Mouse (Mus musculus): ENCODE results near the gene Ccdc187. TPM values are rescaled to one million over a fixed set of nuclear protein-coding genes. Genes with fewer than 3 reads are reported as not detected.

The Ccdc187 gene
- 0.28 and 0.36 TPM in 2 replicates for polyA plus RNA-seq (2014; fragmentation: Nextera tagmentation; extraction: Ambion mirVana)

GRCm38 (mm10) chr2:26294457-26294856 is at the start of gene Ccdc187:
Gene Ccdc187 (minus strand): TSS chr2:26294557.
- no peak for ATAC-seq (ENCODE audit: insufficient read depth)
- no peak within 1 kb of the TSS for H3K9ac ChIP-seq
- H3K4me3 ChIP-seq (ENCODE audit: low read depth, low read length) = no peak within 1 kb of the TSS
- no peaks in the 10 kb centered on the region for H3K36me3 ChIP-seq (ENCODE audit: insufficient read depth)
- TF ChIP-seq CTCF (IDR thresholded peaks at IDR 0.05; ENCODE audit: low read depth) = no peak
- no peaks in the 10 kb centered on the region for H3K27me3 ChIP-seq (ENCODE audit: insufficient read depth, low read length)
- DNase-seq = no peak
- 67% methylated on average over 2 of the region's 2 CpGs for WGBS
- no peak within 1 kb of the TSS for H3K4me2 ChIP-seq
- peaks cover 11% of the 10 kb centered on the region for H3K4me1 ChIP-seq (ENCODE audit: insufficient read depth)
- no peaks in the 10 kb centered on the region for H3K9me3 ChIP-seq (ENCODE audit: low read depth, low read length)
- H3K27ac ChIP-seq (ENCODE audit: low read depth) = no peak within 1 kb of the TSS

DNA sequence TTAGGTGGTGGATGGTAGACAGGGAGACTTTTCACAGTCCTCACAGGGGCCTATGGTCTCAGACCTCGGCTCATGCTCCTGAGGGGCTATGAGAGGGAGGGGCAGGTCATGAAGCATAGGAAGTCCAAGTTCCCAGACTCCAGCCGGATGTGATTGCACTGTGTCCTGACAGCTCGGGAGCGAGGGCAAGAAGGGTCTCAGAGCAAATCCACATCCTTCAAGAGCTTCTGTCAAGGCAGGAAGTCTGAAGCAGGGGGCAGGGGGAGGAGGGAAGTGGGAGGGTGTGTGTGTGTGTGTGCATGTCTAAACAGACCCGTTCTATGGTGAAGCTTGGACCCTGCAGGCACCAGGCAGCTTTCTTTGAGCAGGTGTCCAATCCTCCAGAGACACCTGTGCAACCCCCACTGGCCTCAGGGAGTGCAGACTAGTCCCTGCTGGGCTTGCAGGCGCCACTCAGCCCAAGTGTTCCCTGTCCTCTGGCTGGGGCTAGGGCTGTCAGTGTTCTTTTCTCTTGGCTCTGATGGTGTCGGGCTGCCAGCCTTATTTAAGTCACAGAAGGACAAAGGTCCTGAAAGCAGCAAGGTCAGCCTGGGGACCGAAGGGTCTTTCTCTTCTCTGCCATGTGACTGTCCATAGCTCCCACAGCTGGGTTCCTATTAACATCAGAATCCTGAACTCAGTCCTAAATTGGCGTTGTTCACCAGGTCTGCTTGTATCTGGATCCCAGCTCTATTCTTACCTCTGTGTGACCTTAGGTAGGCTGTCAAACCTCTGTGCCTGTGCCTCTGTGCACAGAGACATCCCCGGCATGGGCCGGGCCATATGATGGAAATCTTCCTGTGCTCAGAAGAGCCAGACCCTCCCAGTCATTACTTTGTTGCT is 48.5 kb upstream of the Ccdc187 start:
- TF ChIP-seq CTCF (IDR thresholded peaks at IDR 0.05; ENCODE audit: low read depth) = no peak
- ATAC-seq (ENCODE audit: insufficient read depth) (peak; percentile 16; the same call in 1 of the 2 replicates), DNase-seq (peak; percentile 64)
- Histone ChIP-seq H3K4me2 (peak overlapping the region; percentile 12; the same call in 1 of the 2 replicates), H3K9me3 (ENCODE audit: low read depth, low read length) (no peaks in the 10 kb centered on the region), H3K27me3 (ENCODE audit: insufficient read depth, low read length) (no peaks in the 10 kb centered on the region), H3K27ac (ENCODE audit: low read depth) (peak overlapping the region; percentile 85), H3K9ac (no peak overlapping the region), H3K36me3 (ENCODE audit: insufficient read depth) (peaks cover 93% of the 10 kb centered on the region), H3K4me3 (ENCODE audit: low read depth, low read length) (no peak overlapping the region), H3K4me1 (ENCODE audit: insufficient read depth) (peaks cover 6% of the 10 kb centered on the region)
- 46% methylated on average over 11 of the region's 11 CpGs for WGBS

DNA sequence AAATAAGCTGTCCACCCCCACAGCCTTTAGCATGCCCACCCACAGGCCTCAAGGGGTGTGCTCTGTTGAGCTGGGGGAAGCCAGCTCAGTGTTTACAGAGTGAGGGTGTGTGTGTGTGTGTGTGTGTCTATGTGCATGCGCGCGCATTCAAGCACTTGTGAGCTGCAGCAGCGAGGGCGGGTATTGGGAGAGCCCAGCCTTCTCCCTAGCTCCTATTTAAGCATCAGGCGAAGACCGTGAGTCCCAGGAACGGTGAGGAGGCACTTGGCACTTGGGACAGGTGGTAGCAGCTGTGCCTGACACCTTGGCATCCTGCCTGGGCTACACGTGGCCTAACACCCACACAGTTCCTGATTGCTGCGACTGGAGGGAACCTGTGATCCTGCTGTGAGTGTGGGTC is 47.7 kb upstream of the Ccdc187 start:
- DNase-seq = peak; percentile 80
- peak; percentile 68 for ATAC-seq (ENCODE audit: insufficient read depth)
- peaks cover 85% of the 10 kb centered on the region for H3K36me3 ChIP-seq (ENCODE audit: insufficient read depth)

DNA sequence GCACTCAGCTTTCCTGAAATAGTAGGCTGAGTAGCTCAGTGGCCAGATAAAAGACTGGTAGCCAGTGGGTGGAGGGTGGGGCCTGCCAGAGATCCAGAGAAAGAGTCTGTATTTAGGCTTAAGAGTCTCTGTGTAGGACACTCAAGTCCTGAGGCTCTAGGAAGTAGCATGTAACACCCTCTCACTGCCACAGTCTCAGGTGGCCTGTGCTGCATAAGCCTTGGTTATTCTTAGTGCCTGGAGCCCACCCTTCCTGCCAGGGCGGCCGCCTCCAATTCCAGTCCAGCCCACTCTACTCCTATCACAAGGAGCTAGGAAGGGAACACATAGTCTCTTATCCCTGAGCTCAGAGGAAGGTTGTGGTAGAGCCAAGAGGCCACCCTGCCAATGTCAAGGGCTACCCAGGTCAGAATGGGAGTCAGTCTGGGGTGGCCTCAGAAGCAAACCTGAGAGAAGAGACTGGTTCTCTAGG is 47.2 kb upstream of the Ccdc187 start:
- Histone ChIP-seq H3K27ac (ENCODE audit: low read depth) (peak overlapping the region; percentile 85), H3K36me3 (ENCODE audit: insufficient read depth) (peaks cover 80% of the 10 kb centered on the region), H3K27me3 (ENCODE audit: insufficient read depth, low read length) (no peaks in the 10 kb centered on the region), H3K4me3 (ENCODE audit: low read depth, low read length) (no peak overlapping the region), H3K4me2 (no peak overlapping the region), H3K9ac (peak overlapping the region; percentile 20), H3K9me3 (ENCODE audit: low read depth, low read length) (no peaks in the 10 kb centered on the region), H3K4me1 (ENCODE audit: insufficient read depth) (peaks cover 6% of the 10 kb centered on the region)
- WGBS = 61% methylated on average over 2 of the region's 2 CpGs
- ATAC-seq (ENCODE audit: insufficient read depth) (peak; percentile 28; the same call in 1 of the 2 replicates), DNase-seq (no peak)
- no peak for TF ChIP-seq CTCF (IDR thresholded peaks at IDR 0.05; ENCODE audit: low read depth)

More for the DNA sequence above, 47.7 kb upstream of the Ccdc187 start:
- Histone ChIP-seq H3K4me2 (peak overlapping the region; percentile 12; the same call in 1 of the 2 replicates), H3K27me3 (ENCODE audit: insufficient read depth, low read length) (no peaks in the 10 kb centered on the region), H3K9ac (no peak overlapping the region; the same call in 1 of the 2 replicates), H3K4me3 (ENCODE audit: low read depth, low read length) (no peak overlapping the region), H3K27ac (ENCODE audit: low read depth) (peak overlapping the region; percentile 85), H3K9me3 (ENCODE audit: low read depth, low read length) (no peaks in the 10 kb centered on the region), H3K4me1 (ENCODE audit: insufficient read depth) (peaks cover 6% of the 10 kb centered on the region)
- no peak for TF ChIP-seq CTCF (IDR thresholded peaks at IDR 0.05; ENCODE audit: low read depth)
- WGBS = 27% methylated on average over 10 of the region's 10 CpGs

DNA sequence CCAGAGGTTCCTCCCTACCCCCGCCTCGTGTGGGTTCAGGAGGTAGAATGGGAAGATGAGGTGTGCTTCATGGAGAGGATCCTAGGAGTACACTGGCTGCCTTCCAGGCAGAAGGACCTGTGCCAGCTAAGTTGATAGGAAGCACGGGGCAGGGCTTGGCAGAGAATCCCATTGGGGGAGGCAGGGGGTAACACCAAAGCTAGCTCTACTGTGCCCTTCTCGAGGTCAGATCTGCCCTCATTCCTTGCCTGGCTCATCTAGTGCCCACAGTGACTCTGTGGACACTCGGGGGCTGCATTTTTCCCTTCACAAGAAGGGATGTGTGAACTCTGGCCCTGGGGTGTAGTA is 44.8 kb upstream of the Ccdc187 start:
- TF ChIP-seq CTCF (IDR thresholded peaks at IDR 0.05; ENCODE audit: low read depth) = no peak
- H3K4me3 ChIP-seq (ENCODE audit: low read depth, low read length) = no peak overlapping the region
- H3K9me3 ChIP-seq (ENCODE audit: low read depth, low read length) = no peaks in the 10 kb centered on the region
- H3K9ac ChIP-seq = no peak overlapping the region
- no peak overlapping the region for H3K27ac ChIP-seq (ENCODE audit: low read depth)
- no peaks in the 10 kb centered on the region for H3K27me3 ChIP-seq (ENCODE audit: insufficient read depth, low read length)
- H3K4me2 ChIP-seq = no peak overlapping the region
- peaks cover 57% of the 10 kb centered on the region for H3K36me3 ChIP-seq (ENCODE audit: insufficient read depth)
- 77% methylated on average over 5 of the region's 5 CpGs for WGBS
- H3K4me1 ChIP-seq (ENCODE audit: insufficient read depth) = peaks cover 6% of the 10 kb centered on the region
- no peak for DNase-seq
- no peak for ATAC-seq (ENCODE audit: insufficient read depth)

DNA sequence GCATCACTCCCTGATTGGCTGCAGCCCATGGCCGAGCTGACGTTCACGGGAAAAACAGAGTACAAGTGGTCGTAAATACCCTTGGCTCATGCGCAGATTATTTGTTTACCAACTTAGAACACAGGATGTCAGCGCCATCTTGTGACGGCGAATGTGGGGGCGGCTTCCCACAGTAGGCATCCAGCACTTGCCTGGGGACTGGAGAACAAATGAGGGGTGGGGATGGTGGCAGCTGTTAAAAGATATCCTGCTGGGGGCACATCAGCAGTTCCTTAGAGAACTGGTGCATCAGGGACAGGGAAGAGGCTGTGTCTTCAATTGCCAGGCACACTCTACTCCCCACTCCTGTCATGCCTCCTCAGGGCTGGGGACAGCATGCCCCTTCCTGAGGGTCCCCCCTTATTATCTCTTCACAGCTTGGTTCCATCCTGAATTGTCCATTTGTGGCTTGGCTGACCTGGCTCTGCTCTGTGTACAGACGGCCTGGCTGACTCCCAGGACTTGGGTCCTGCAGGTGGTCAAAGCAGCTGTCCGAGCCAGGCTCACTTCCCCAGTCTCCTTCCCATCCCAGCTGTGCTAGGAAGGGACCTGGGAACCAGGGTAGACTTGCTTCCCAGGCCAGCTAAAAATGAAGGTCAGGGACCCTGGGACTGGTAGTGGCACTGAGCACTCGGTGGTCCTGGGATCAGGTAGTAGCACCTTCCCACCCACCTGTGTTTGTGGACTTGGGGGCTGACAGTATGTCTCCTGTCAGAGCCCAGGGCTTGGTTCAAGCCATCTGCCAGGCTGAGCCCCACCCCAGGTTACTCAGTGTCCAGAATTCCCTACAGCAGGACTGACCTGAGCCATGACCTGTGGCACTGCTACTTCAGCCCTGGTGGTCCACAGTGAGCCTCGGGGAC is 44.2 kb upstream of the Ccdc187 start:
- no peaks in the 10 kb centered on the region for H3K27me3 ChIP-seq (ENCODE audit: insufficient read depth, low read length)
- H3K9ac ChIP-seq = no peak overlapping the region
- DNase-seq (no peak), ATAC-seq (ENCODE audit: insufficient read depth) (no peak)
- H3K4me1 ChIP-seq (ENCODE audit: insufficient read depth) = peaks cover 6% of the 10 kb centered on the region
- H3K36me3 ChIP-seq (ENCODE audit: insufficient read depth) = peaks cover 51% of the 10 kb centered on the region
- no peak overlapping the region for H3K4me3 ChIP-seq (ENCODE audit: low read depth, low read length)
- 78% methylated on average over 8 of the region's 13 CpGs for WGBS
- H3K9me3 ChIP-seq (ENCODE audit: low read depth, low read length) = no peaks in the 10 kb centered on the region
- H3K27ac ChIP-seq (ENCODE audit: low read depth) = no peak overlapping the region
- no peak overlapping the region for H3K4me2 ChIP-seq
- TF ChIP-seq CTCF (IDR thresholded peaks at IDR 0.05; ENCODE audit: low read depth) = no peak
